Mouse (Mus musculus) bone marrow, adult 2 months (tissue): ENCODE measurements around the gene Eif3a.

ENCODE experiments used
- CTCF ChIP-seq: fragments of 200-500 bp; IDR thresholded peaks from 2 replicates; pipeline ENCODE4 v1.5.1; 2011; ENCODE audit warnings: low read length, control low read depth; ENCODE audit not compliant: control insufficient read depth, insufficient read depth
- POLR2A ChIP-seq: fragments of 200-500 bp; IDR thresholded peaks from 2 replicates; pipeline ENCODE4 v1.6.1; 2011; ENCODE audit warnings: low read depth, mild to moderate bottlenecking, control low read depth, low read length, borderline replicate concordance; ENCODE audit not compliant: control insufficient read depth

DNA sequence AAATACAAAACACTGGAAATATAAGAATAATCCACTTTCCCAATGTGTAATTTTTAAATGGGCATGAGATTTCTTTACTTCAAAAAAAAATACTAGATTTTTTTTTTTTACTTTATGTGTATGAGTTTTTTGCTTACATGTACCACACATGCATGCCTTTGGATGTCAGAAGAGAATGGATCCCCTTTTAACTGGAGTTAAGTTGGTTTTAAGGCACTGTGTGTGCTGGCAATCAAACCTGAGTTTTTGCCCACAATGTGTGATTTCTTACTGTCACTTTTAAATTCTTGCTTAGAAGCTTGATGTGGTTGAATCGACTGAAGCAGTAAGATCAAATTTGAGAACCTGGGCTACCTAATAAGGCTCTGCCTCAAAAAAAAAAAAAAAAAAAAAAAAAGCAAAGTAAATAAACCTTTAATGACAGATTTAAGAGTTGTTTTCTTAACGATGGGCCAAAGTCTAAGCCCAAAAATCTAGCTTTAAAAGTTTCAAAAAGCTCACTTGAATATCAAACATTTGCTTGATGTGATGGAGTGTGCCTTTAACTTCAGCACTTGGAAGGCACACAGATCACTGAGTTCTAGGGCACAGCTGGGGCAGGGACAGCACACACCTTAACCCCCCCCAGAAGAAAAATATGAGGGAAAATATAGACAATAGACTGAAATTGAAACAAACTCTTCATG lies 2.9 kb downstream of the Eif3a start:
- TF ChIP-seq POLR2A (no peak), CTCF (no peak)
